Mouse (Mus musculus) heart, embryonic 16.5 days (tissue): ENCODE data around the gene Cryzl2. TPM values are rescaled to one million over a fixed set of nuclear protein-coding genes. Genes with fewer than 3 reads are reported as not detected.

Source experiments
- ATAC-seq: fragments of 200-750 bp; cut with Nextera tagmentation; replicated peaks from 2 replicates; pipeline ENCODE4 v1.8.0; 2017; ENCODE audit warnings: moderate number of reproducible peaks; ENCODE audit not compliant: insufficient read depth, low FRiP score; ENCODE audit errors: extremely low read depth
- H3K27ac ChIP-seq: fragments of 300-500 bp; sonication (generic); 2 replicates; pipeline ENCODE4 v1.5.1; 2014; ENCODE audit warnings: mild to moderate bottlenecking, low read length, control low read depth, moderate library complexity
- H3K27me3 ChIP-seq: fragments of 300-500 bp; sonication (generic); 2 replicates; pipeline ENCODE4 v1.6.1; 2014; ENCODE audit warnings: low read length, mixed read lengths; ENCODE audit not compliant: control insufficient read depth, insufficient read depth
- H3K36me3 ChIP-seq: fragments of 300-500 bp; sonication (generic); 2 replicates; pipeline ENCODE4 v1.6.1; 2014; ENCODE audit not compliant: control insufficient read depth, insufficient read depth
- H3K4me1 ChIP-seq: fragments of 300-500 bp; sonication (generic); 2 replicates; pipeline ENCODE4 v1.6.1; 2014; ENCODE audit warnings: low read length, mixed read lengths; ENCODE audit not compliant: control insufficient read depth, insufficient read depth
- H3K4me2 ChIP-seq: fragments of 300-500 bp; sonication (generic); 2 replicates; pipeline ENCODE4 v1.6.1; 2014; ENCODE audit warnings: low read depth, mild to moderate bottlenecking, control low read depth, low read length
- H3K4me3 ChIP-seq: fragments of 300-500 bp; sonication (generic); 2 replicates; pipeline ENCODE4 v1.5.1; 2014; ENCODE audit warnings: mild to moderate bottlenecking, control low read depth, low read length
- H3K9ac ChIP-seq: fragments of 300-500 bp; sonication (generic); 2 replicates; pipeline ENCODE4 v1.6.1; 2014; ENCODE audit warnings: low read length, control low read depth
- H3K9me3 ChIP-seq: fragments of 300-500 bp; sonication (generic); replicated peaks from 2 replicates; pipeline ENCODE4 v1.6.1; 2016; ENCODE audit warnings: low read length; ENCODE audit not compliant: control insufficient read depth
- WGBS: fragments of 180-500 bp; shearing (Covaris S2); extraction: QIAGEN DNeasy Blood & Tissue Kit; methylation state at CpG from one replicate; pipeline ENCODE4 v1.1.7; 2014; 5-methylcytosine and 5-hydroxymethylcytosine counted together
- polyA plus RNA-seq: library from polyadenylated mRNA; unstranded; fragments of >200 nt; fragmentation: Nextera tagmentation; extraction: Ambion mirVana; gene quantifications from 2 replicates; pipeline ENCODE4 v1.2.1, GENCODE M21; 2015

Cryzl2 gene
- polyA plus RNA-seq, 1 experiment from 2014 or later, result 33.0 TPM

GRCm38 (mm10) chr1:157438290-157438689, 20.1 kb upstream of the Cryzl2 start:
- no peak for ATAC-seq
- Histone ChIP-seq H3K4me2 (no peak overlapping the region), H3K4me1 (peaks cover 23% of the 10 kb centered on the region), H3K36me3 (no peaks in the 10 kb centered on the region), H3K27ac (no peak overlapping the region), H3K4me3 (no peak overlapping the region), H3K9me3 (no peaks in the 10 kb centered on the region), H3K27me3 (no peaks in the 10 kb centered on the region), H3K9ac (no peak overlapping the region)
- WGBS, result 78% methylated on average over 2 of the region's 2 CpGs

DNA sequence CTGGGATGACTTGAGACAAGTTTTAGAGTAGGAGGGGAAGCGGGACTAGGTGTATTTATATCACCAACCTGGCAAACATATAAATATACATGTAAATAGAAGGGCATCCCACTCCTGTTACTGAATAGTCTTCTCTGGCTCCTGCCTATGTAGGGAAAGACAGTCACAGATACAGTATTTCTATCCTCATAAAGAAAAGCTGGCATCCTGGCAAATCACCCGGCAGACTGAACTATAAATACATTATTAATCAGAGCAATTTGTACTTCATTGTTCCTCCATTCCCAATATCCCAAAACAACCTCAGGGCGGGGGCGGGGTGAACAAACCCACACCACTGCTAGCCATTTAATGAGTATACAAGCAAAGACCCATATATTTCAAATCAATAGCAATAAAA, 19.3 kb upstream of the Cryzl2 start:
- no peak for ATAC-seq
- Histone ChIP-seq H3K4me3 (no peak overlapping the region), H3K9me3 (no peaks in the 10 kb centered on the region), H3K9ac (no peak overlapping the region), H3K36me3 (no peaks in the 10 kb centered on the region), H3K27me3 (no peaks in the 10 kb centered on the region), H3K27ac (no peak overlapping the region), H3K4me2 (no peak overlapping the region), H3K4me1 (peaks cover 27% of the 10 kb centered on the region)
- 76% methylated on average over 4 of the region's 4 CpGs for WGBS

- H3K27ac ChIP-seq, result peak overlapping the region; percentile 34; the same call in 1 of the 2 replicates
- 15% methylated on average over 14 of the region's 14 CpGs for WGBS
- H3K4me2 ChIP-seq, result peak overlapping the region; percentile 29; the same call in 1 of the 2 replicates
- no peaks in the 10 kb centered on the region for H3K36me3 ChIP-seq
- H3K27me3 ChIP-seq, result no peaks in the 10 kb centered on the region
- H3K9me3 ChIP-seq, result no peaks in the 10 kb centered on the region
- no peak overlapping the region for H3K4me3 ChIP-seq
- ATAC-seq, result no peak
- H3K4me1 ChIP-seq, result peaks cover 37% of the 10 kb centered on the region
- no peak overlapping the region for H3K9ac ChIP-seq
Observed at GRCm38 (mm10) chr1:157439973-157440641, 18.3 kb upstream of the Cryzl2 start.

DNA sequence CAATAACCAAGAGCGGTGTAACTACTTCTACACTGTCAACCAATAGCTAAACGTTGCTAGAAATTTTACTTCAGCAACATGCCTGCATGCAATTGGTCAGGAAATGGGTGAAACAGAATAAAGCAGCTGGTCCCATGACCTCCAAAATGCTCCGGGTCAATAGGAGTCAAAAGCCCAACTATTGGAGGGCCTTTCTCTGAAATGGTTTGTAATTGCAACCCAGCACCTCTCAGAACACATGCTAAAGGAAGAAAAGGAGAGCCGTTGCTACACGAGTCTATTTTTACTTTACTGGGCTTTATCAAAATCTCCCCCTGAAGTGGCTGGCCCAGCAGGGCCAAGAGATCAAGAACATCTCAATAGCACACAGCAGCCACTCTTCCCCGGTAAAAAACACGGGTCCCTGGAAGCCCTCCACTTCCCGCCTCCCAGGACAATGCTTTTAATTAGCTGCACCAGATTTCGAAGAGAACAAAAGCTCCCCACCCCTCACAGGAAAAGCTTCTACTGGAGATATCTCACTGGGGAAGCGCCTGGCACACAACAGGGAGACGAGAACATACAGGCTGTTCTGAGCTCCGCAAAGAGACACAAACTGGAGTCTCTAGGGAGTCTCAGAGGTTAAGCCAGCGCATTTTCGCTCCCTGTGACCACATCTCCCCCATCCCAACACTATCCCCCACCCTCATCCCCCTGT, 15.2 kb upstream of the Cryzl2 start:
- Histone ChIP-seq H3K9ac (peak overlapping the region; percentile 61), H3K4me1 (peaks cover 35% of the 10 kb centered on the region), H3K4me2 (peak overlapping the region; percentile 60), H3K9me3 (no peaks in the 10 kb centered on the region), H3K36me3 (no peaks in the 10 kb centered on the region), H3K27me3 (no peaks in the 10 kb centered on the region), H3K27ac (peak overlapping the region; percentile 94), H3K4me3 (peak overlapping the region; percentile 14)
- WGBS, result 14% methylated on average over 14 of the region's 14 CpGs
- ATAC-seq, result peak; percentile 81

DNA sequence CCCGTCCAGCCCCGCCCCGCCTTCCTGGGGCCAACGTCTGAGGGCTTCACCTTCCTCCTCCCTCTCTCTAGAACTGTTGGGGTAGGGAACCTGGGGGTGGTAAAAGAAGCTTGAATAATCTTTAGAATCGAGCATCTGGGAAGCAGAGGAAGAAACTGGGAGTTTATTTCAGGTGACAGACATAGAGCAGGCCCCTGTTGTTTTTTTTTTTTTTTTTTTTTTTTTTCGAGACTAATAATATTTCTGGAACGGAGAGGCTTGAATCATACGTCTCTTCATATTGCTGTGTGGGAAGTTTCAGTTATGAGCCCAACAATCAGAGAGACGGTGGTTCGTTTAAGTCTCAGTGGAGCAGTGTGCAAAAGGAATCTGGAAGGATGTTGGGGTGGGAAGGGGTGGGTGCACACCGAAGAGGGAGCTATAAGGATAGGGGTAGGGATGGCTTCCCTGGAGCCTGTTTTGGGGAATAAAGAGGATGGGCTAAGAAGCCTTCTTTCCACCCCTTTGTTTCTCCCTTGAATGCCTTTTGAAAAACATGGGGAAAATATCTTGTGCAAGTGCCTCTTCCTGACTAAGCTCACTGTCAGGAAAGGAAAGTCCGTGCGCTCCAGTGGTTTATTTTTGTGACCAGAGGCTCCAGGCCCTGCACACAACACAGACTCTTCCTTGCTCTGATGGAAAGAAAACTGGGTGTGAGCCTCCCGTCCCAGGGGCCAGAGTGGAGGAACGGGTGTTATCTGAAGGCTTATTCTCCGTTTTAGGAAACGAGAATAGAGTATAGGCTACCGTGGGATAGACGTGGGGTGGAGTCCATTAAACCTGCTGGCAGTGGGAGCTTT, 14.4 kb upstream of the Cryzl2 start:
- 15% methylated on average over 19 of the region's 19 CpGs for WGBS
- H3K36me3 ChIP-seq, result no peaks in the 10 kb centered on the region
- no peaks in the 10 kb centered on the region for H3K9me3 ChIP-seq
- H3K9ac ChIP-seq, result peak overlapping the region; percentile 61
- peak overlapping the region; percentile 14 for H3K4me3 ChIP-seq
- H3K27ac ChIP-seq, result peak overlapping the region; percentile 94
- peak overlapping the region; percentile 60 for H3K4me2 ChIP-seq
- ATAC-seq, result no peak; the same call in 1 of the 2 replicates
- no peaks in the 10 kb centered on the region for H3K27me3 ChIP-seq
- H3K4me1 ChIP-seq, result peaks cover 35% of the 10 kb centered on the region

- Histone ChIP-seq H3K27ac (peak overlapping the region; percentile 94), H3K9me3 (no peaks in the 10 kb centered on the region), H3K4me3 (no peak overlapping the region), H3K27me3 (no peaks in the 10 kb centered on the region), H3K36me3 (no peaks in the 10 kb centered on the region), H3K4me2 (peak overlapping the region; percentile 60; the same call in 1 of the 2 replicates), H3K9ac (peak overlapping the region; percentile 61), H3K4me1 (peaks cover 32% of the 10 kb centered on the region)
- WGBS, result 66% methylated on average over 13 of the region's 13 CpGs
- ATAC-seq, result no peak
Observed at GRCm38 (mm10) chr1:157444632-157445300, 13.6 kb upstream of the Cryzl2 start.

GRCm38 (mm10) chr1:157445398-157445910, 12.9 kb upstream of the Cryzl2 start:
- no peak overlapping the region for H3K9ac ChIP-seq
- no peak for ATAC-seq
- peaks cover 34% of the 10 kb centered on the region for H3K4me1 ChIP-seq
- no peaks in the 10 kb centered on the region for H3K27me3 ChIP-seq
- H3K36me3 ChIP-seq, result no peaks in the 10 kb centered on the region
- H3K4me2 ChIP-seq, result no peak overlapping the region
- 93% methylated on average over 6 of the region's 6 CpGs for WGBS
- no peaks in the 10 kb centered on the region for H3K9me3 ChIP-seq
- H3K27ac ChIP-seq, result no peak overlapping the region
- no peak overlapping the region for H3K4me3 ChIP-seq

DNA sequence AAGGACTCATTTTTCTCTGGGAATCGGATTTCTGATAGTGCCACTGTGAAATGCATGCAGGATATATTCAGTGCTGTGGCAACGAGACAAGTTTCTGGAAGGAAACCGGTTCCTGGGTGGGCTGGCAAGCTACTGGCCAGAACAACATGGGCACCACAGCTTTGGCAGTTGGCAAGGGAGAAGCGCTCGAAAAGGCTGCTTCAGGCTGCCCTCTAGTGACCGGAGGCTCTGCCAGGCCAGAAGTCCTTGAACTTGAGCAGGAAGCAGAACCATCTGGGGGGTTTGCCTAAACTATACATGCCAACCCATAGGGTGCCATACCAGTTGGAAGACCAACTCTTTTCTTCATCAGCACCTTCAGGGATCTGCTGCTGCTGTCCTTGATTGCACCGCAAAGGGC, 12.1 kb upstream of the Cryzl2 start:
- Histone ChIP-seq H3K9ac (no peak overlapping the region), H3K4me3 (no peak overlapping the region), H3K9me3 (no peaks in the 10 kb centered on the region), H3K4me2 (no peak overlapping the region), H3K27ac (no peak overlapping the region), H3K4me1 (peaks cover 38% of the 10 kb centered on the region), H3K27me3 (no peaks in the 10 kb centered on the region), H3K36me3 (no peaks in the 10 kb centered on the region)
- no peak for ATAC-seq
- 50% methylated on average over 7 of the region's 7 CpGs for WGBS
